Mouse (Mus musculus): ENCODE data around the gene Adssl1. TPM values are rescaled to one million over a fixed set of nuclear protein-coding genes. Genes with fewer than 3 reads are reported as not detected.

Gene Adssl1
- polyA plus RNA-seq, 1 experiment from 2014 or later, result 13.4 TPM

- 51% methylated on average over 7 of the region's 7 CpGs for WGBS
- Histone ChIP-seq H3K4me2 (ENCODE audit: low read length) (no peak overlapping the region), H3K27me3 (ENCODE audit: insufficient read depth, low read length) (0 out of 2 replicates have a peak, but pooled peaks cover 9% of the 10 kb centered on the region), H3K4me3 (replicated peaks; ENCODE audit: low read depth, low read length) (no peak overlapping the region), H3K27ac (no peak overlapping the region), H3K9me3 (replicated peaks; ENCODE audit: low read length) (no peaks in the 10 kb centered on the region), H3K36me3 (ENCODE audit: insufficient read depth, low read length) (0 out of 2 replicates have a peak, but pooled peaks cover 6% of the 10 kb centered on the region), H3K9ac (ENCODE audit: low read depth, low read length) (no peak overlapping the region), H3K4me1 (replicated peaks; ENCODE audit: insufficient read depth, low read length) (peaks cover 5% of the 10 kb centered on the region; the same call in 1 of the 2 replicates)
- no peak for TF ChIP-seq CTCF (IDR thresholded peaks at IDR 0.05; ENCODE audit: low read depth)
- ATAC-seq (replicated peaks; ENCODE audit: low FRiP score, low read depth) (no peak), DNase-seq (ENCODE audit: low spot score) (no peak)
These were observed 63.5 kb downstream of the Adssl1 start for GRCm38 (mm10) chr12:112683351-112683750.

- WGBS, result 44% methylated on average over 15 of the region's 15 CpGs
- no peak for TF ChIP-seq CTCF (IDR thresholded peaks at IDR 0.05; ENCODE audit: low read depth)
- no peak overlapping the region for H3K27ac ChIP-seq
- no peaks in the 10 kb centered on the region for H3K36me3 ChIP-seq (ENCODE audit: insufficient read depth, low read length)
- no peaks in the 10 kb centered on the region for H3K9me3 ChIP-seq (replicated peaks; ENCODE audit: low read length)
- ATAC-seq (replicated peaks; ENCODE audit: low FRiP score, low read depth) (no peak), DNase-seq (ENCODE audit: low spot score) (no peak)
- peaks cover 7% of the 10 kb centered on the region for H3K4me1 ChIP-seq (replicated peaks; ENCODE audit: insufficient read depth, low read length)
- H3K9ac ChIP-seq (ENCODE audit: low read depth, low read length), result no peak overlapping the region
- no peaks in the 10 kb centered on the region for H3K27me3 ChIP-seq (ENCODE audit: insufficient read depth, low read length)
- H3K4me2 ChIP-seq (ENCODE audit: low read length), result no peak overlapping the region
- H3K4me3 ChIP-seq (replicated peaks; ENCODE audit: low read depth, low read length), result no peak overlapping the region
These were observed 68.6 kb downstream of the Adssl1 start for GRCm38 (mm10) chr12:112688458-112688857.

Small RNA genes lying within 50 kb of the gene (microRNA-seq; reads per million reads assigned to microRNA genes)
- not detected for gene Mir6939

Other genes starting within 250 kb of the Adssl1 start
- gene A530016L24Rik, start 130.6 kb upstream of the Adssl1 start, polyA plus RNA-seq (2015; fragmentation: Nextera tagmentation; extraction: Ambion mirVana), result 0.36 and 0.43 TPM in 2 replicates
- gene Tmem179, start 103.3 kb upstream of the Adssl1 start, polyA plus RNA-seq (2015; fragmentation: Nextera tagmentation; extraction: Ambion mirVana), result 0.25 and 0.27 TPM in 2 replicates
- 2.5 and 3.8 TPM in 2 replicates for gene Inf2, start 31.3 kb upstream of the Adssl1 start, polyA plus RNA-seq (2015; fragmentation: Nextera tagmentation; extraction: Ambion mirVana)
- gene Siva1, start 24.6 kb downstream of the Adssl1 start, polyA plus RNA-seq (2015; fragmentation: Nextera tagmentation; extraction: Ambion mirVana), result 202 and 209 TPM in 2 replicates
- 72.5 and 114 TPM in 2 replicates for gene Akt1, start 54.8 kb downstream of the Adssl1 start, polyA plus RNA-seq (2015; fragmentation: Nextera tagmentation; extraction: Ambion mirVana)
- 5.9 and 6.7 TPM in 2 replicates for gene Zbtb42, start 58.8 kb downstream of the Adssl1 start, polyA plus RNA-seq (2015; fragmentation: Nextera tagmentation; extraction: Ambion mirVana)
- gene Cep170b, start 100.4 kb downstream of the Adssl1 start, polyA plus RNA-seq (2015; fragmentation: Nextera tagmentation; extraction: Ambion mirVana), result 13.6 and 13.9 TPM in 2 replicates
- 7.8 TPM in 2 replicates for gene Pld4, start 140.6 kb downstream of the Adssl1 start, polyA plus RNA-seq (2015; fragmentation: Nextera tagmentation; extraction: Ambion mirVana)
- 0.22 and 0.50 TPM in 2 replicates for gene Ahnak2, start 182.6 kb downstream of the Adssl1 start, polyA plus RNA-seq (2015; fragmentation: Nextera tagmentation; extraction: Ambion mirVana)
- gene Clba1, start 188.9 kb downstream of the Adssl1 start, polyA plus RNA-seq (2015; fragmentation: Nextera tagmentation; extraction: Ambion mirVana), result 16.0 and 18.4 TPM in 2 replicates
- 56.6 and 64.5 TPM in 2 replicates for gene Cdca4, start 209.4 kb downstream of the Adssl1 start, polyA plus RNA-seq (2015; fragmentation: Nextera tagmentation; extraction: Ambion mirVana)
- 0.10 and 0.11 TPM in 2 replicates for gene Gpr132, start 248.2 kb downstream of the Adssl1 start, polyA plus RNA-seq (2015; fragmentation: Nextera tagmentation; extraction: Ambion mirVana)

Measured in kidney, postnatal 0 days (tissue).